In the genomic region with DNA sequence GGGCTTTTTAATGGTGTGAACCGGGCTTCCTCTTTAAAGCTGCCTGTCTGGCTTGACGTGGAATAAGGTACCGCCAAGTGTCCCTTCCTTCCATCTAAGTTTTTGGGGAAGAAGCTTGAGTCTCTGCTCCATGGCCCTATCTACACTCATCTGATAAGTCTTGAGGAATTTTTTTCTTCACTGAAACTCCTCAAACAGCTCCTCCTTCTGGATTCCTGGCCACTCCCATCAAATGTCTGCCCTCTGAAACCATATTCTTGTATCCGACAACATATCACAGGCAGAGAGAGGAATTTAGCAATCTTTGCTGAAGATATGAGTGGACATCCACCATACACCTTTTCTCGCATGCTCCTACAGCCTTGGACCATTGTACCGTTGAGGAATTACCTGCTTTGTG, we compare ENCODE assay signal across 24 mouse cellular contexts. TPM values are rescaled to one million over a fixed set of nuclear protein-coding genes. Genes with fewer than 3 reads are reported as not detected.
"Had no signal": no experiment of that assay in that cellular context is flagged by ENCODE, and none has a peak within 500 bp of the region (broad histone marks: within the 10 kb centered on the region; RNA-seq: fewer than 3 reads in every experiment).

No protein-coding gene starts in this region.

- ATAC-seq: liver, embryonic 12.5 days; midbrain, embryonic 16.5 days had no signal

- H3K4me1 ChIP-seq: liver, embryonic 12.5 days; midbrain, embryonic 10.5 days; midbrain, embryonic 12.5 days; neural tube, embryonic 13.5 days; neural tube, embryonic 15.5 days had no signal

- H3K27ac ChIP-seq: liver, embryonic 12.5 days; liver, embryonic 14.5 days; midbrain, embryonic 10.5 days; midbrain, embryonic 12.5 days; neural tube, embryonic 13.5 days; neural tube, embryonic 15.5 days had no signal

- H3K4me2 ChIP-seq: liver, embryonic 12.5 days; midbrain, embryonic 12.5 days; neural tube, embryonic 13.5 days; neural tube, embryonic 15.5 days had no signal

- H3K9me3 ChIP-seq: liver, embryonic 12.5 days; midbrain, embryonic 10.5 days; midbrain, embryonic 12.5 days; neural tube, embryonic 13.5 days; neural tube, embryonic 15.5 days had no signal

- H3K36me3 ChIP-seq: liver, embryonic 12.5 days; midbrain, embryonic 10.5 days; midbrain, embryonic 12.5 days; neural tube, embryonic 13.5 days; neural tube, embryonic 15.5 days had no signal

- H3K4me3 ChIP-seq: liver, embryonic 12.5 days; midbrain, embryonic 10.5 days; midbrain, embryonic 12.5 days; myocyte; neural tube, embryonic 13.5 days; neural tube, embryonic 15.5 days had no signal

- H3K9ac ChIP-seq: liver, embryonic 12.5 days; liver, embryonic 14.5 days; midbrain, embryonic 12.5 days; neural tube, embryonic 13.5 days; neural tube, embryonic 15.5 days had no signal

- H3K27me3 ChIP-seq: liver, embryonic 12.5 days; midbrain, embryonic 12.5 days; neural tube, embryonic 13.5 days; neural tube, embryonic 15.5 days had no signal

- DNase-seq: lung, adult 18-20 months; lung, postnatal 14 days; midbrain, embryonic 14.5 days; retina, postnatal 1 day; right cerebral cortex, adult 18-20 months; right cerebral cortex, postnatal 25 days; right cerebral cortex, postnatal 4 days; spleen, adult 18-20 months; thymus, adult 18-20 months; thymus, postnatal 14 days; thymus, postnatal 36 days had no signal

RNA-seq across cellular contexts. Expression of a gene that starts 10.8 kb away (rescaled TPM):
- total RNA-seq: liver, adult 2 months; megakaryocyte, adult 5-6 weeks; megakaryocyte-erythroid progenitor cell, adult 5-6 weeks had no signal
- polyA plus RNA-seq: liver, adult 2 months; liver, embryonic 12.5 days; midbrain, embryonic 10.5 days; midbrain, embryonic 12.5 days; midbrain, embryonic 14.5 days; midbrain, embryonic 16.5 days; myocyte; neural tube, embryonic 11.5 days; neural tube, embryonic 15.5 days; thymus, postnatal 0 days had no signal
